Mouse (Mus musculus) telencephalon, adult 2 months (tissue): ENCODE results near the gene Mterf1b.
A peak's percentile ranks its signal among the peaks of the same experiment; 100 is the strongest.
"Not testable (repeated sequence)": the region's sequence is repeated elsewhere in the genome, so short reads cannot be mapped to it uniquely, and the experiment has no call there.

Experiments
- DNase-seq: peaks from one replicate; pipeline ENCODE4 v3.0.0-alpha.2; 2011; ENCODE audit warnings: low read depth, low spot score

Mterf1b gene

GRCm38 (mm10) chr5:4191671-4192480 lies at the start of gene Mterf1b:
Gene Mterf1b (plus strand): TSS chr5:4192367.
- not testable (repeated sequence) for DNase-seq

- DNase-seq = not testable (repeated sequence)
Measured at GRCm38 (mm10) chr5:4159418-4160071, 32.6 kb upstream of the Mterf1b start.

GRCm38 (mm10) chr5:4161554-4161953 lies 30.6 kb upstream of the Mterf1b start:
- no peak for DNase-seq

- no peak for DNase-seq
Measured at GRCm38 (mm10) chr5:4162461-4162860, 29.7 kb upstream of the Mterf1b start.

GRCm38 (mm10) chr5:4167813-4168529 lies 24.2 kb upstream of the Mterf1b start:
- DNase-seq = not testable (repeated sequence)

GRCm38 (mm10) chr5:4168530-4168926 lies 23.6 kb upstream of the Mterf1b start:
- not testable (repeated sequence) for DNase-seq

- DNase-seq = not testable (repeated sequence)
Measured at GRCm38 (mm10) chr5:4176421-4176820, 15.7 kb upstream of the Mterf1b start.

GRCm38 (mm10) chr5:4179364-4179763 lies 12.8 kb upstream of the Mterf1b start:
- no peak for DNase-seq

GRCm38 (mm10) chr5:4186815-4187214 lies 5.4 kb upstream of the Mterf1b start:
- DNase-seq = no peak

- DNase-seq = not testable (repeated sequence)
Measured at GRCm38 (mm10) chr5:4192481-4193246, 497 bp downstream of the Mterf1b start.

- DNase-seq = no peak
Measured at GRCm38 (mm10) chr5:4193247-4193628, 1.1 kb downstream of the Mterf1b start.

GRCm38 (mm10) chr5:4194166-4194565 lies 2.0 kb downstream of the Mterf1b start:
- no peak for DNase-seq

- DNase-seq = no peak
Measured at GRCm38 (mm10) chr5:4195086-4195485, 2.9 kb downstream of the Mterf1b start.

- no peak for DNase-seq
Measured at GRCm38 (mm10) chr5:4201368-4201767, 9.2 kb downstream of the Mterf1b start.

- not testable (repeated sequence) for DNase-seq
Measured at GRCm38 (mm10) chr5:4202276-4202810, 10.2 kb downstream of the Mterf1b start.

GRCm38 (mm10) chr5:4210082-4210481 lies 17.9 kb downstream of the Mterf1b start:
- not testable (repeated sequence) for DNase-seq

GRCm38 (mm10) chr5:4221309-4221708 lies 29.1 kb downstream of the Mterf1b start:
- DNase-seq = no peak

GRCm38 (mm10) chr5:4221981-4222623 lies 29.9 kb downstream of the Mterf1b start:
- DNase-seq = peak; percentile 46

GRCm38 (mm10) chr5:4232163-4232562 lies 40.0 kb downstream of the Mterf1b start:
- no peak for DNase-seq

GRCm38 (mm10) chr5:4234505-4234904 lies 42.3 kb downstream of the Mterf1b start:
- DNase-seq = no peak

- DNase-seq = no peak
Measured at GRCm38 (mm10) chr5:4240120-4240519, 48.0 kb downstream of the Mterf1b start.
